Mouse (Mus musculus): ENCODE measurements around the gene Auh. TPM values are rescaled to one million over a fixed set of nuclear protein-coding genes. Genes with fewer than 3 reads are reported as not detected.

Auh gene
- polyA plus RNA-seq, 1 experiment, result 47.8 TPM

DNA sequence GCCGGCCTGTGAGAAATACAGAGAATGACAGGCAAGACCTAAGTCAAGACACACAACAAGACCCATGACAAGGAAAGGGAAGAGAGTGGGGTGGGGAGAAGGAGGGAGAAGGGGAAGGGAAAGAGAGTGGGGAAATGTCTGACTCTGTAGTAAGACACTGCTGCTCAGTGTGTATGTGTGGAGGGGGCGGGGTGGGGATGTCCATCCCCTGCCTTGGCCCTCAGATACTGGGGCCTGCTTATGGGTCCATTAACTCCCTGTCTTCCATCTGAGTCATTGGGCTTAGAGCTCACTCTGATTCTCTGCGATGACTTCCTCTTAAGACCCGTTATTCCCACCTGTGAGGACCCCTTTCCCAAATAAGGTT, 45.5 kb downstream of the Auh start:
- Histone ChIP-seq H3K36me3 (ENCODE audit: control insufficient read depth, insufficient read depth, low read length) (no peaks in the 10 kb centered on the region; the same call in 1 of the 2 replicates), H3K4me1 (replicated peaks; ENCODE audit: control insufficient read depth, insufficient read depth, low read length) (no peaks in the 10 kb centered on the region)

GRCm38 (mm10) chr13:52883084-52883959, 46.2 kb downstream of the Auh start:
- DNase-seq, result no peak
- H3K36me3 ChIP-seq (ENCODE audit: control insufficient read depth, insufficient read depth, low read length), result no peaks in the 10 kb centered on the region; the same call in 1 of the 2 replicates
- no peak for TF ChIP-seq CTCF (IDR thresholded peaks at IDR 0.05; ENCODE audit: borderline replicate concordance, control insufficient read depth, extremely low read depth, insufficient read depth, low read length, poor library complexity)
- TF ChIP-seq POLR2A (IDR thresholded peaks at IDR 0.05; ENCODE audit: control insufficient read depth, extremely low read depth, insufficient read depth, low read length, poor library complexity), result no peak
- 95% methylated on average over 19 of the region's 19 CpGs for WGBS
- H3K27ac ChIP-seq (ENCODE audit: control insufficient read depth, insufficient read depth, low read length), result no peak overlapping the region
- H3K27me3 ChIP-seq (ENCODE audit: control insufficient read depth, insufficient read depth, low read length), result no peaks in the 10 kb centered on the region
- no peaks in the 10 kb centered on the region for H3K4me1 ChIP-seq (replicated peaks; ENCODE audit: control insufficient read depth, insufficient read depth, low read length)
- H3K4me3 ChIP-seq (ENCODE audit: control insufficient read depth, insufficient read depth, low read length), result no peak overlapping the region

More for the DNA sequence above, 45.5 kb downstream of the Auh start:
- DNase-seq, result no peak
- TF ChIP-seq POLR2A (IDR thresholded peaks at IDR 0.05; ENCODE audit: control insufficient read depth, extremely low read depth, insufficient read depth, low read length, poor library complexity), result no peak
- TF ChIP-seq CTCF (IDR thresholded peaks at IDR 0.05; ENCODE audit: borderline replicate concordance, control insufficient read depth, extremely low read depth, insufficient read depth, low read length, poor library complexity), result no peak
- 97% methylated on average over 4 of the region's 4 CpGs for WGBS
- H3K4me3 ChIP-seq (ENCODE audit: control insufficient read depth, insufficient read depth, low read length), result no peak overlapping the region
- no peaks in the 10 kb centered on the region for H3K27me3 ChIP-seq (ENCODE audit: control insufficient read depth, insufficient read depth, low read length)
- H3K27ac ChIP-seq (ENCODE audit: control insufficient read depth, insufficient read depth, low read length), result no peak overlapping the region

DNA sequence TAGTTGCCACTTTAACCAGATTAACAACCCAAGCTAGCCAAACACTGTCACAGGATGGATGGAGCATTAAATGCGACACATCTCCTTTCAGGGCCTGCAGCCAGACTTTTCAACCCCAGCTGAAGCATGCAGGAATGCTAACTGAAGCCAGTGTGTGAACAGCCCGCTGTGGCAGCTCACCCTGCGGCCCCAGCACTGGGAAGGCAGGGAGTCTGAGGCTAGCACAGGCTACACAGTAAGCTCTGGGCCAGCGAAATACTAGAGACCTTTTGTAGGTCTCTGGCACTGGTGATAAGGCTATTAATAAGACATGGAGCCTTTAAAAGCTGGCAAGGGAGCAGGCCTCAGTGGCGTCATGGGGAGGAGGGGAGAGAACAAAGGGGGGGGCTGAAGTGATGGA, 49.1 kb downstream of the Auh start:
- 92% methylated on average over 5 of the region's 5 CpGs for WGBS
- Histone ChIP-seq H3K4me1 (replicated peaks; ENCODE audit: control insufficient read depth, insufficient read depth, low read length) (peaks cover 3% of the 10 kb centered on the region), H3K36me3 (ENCODE audit: control insufficient read depth, insufficient read depth, low read length) (no peaks in the 10 kb centered on the region), H3K27me3 (ENCODE audit: control insufficient read depth, insufficient read depth, low read length) (no peaks in the 10 kb centered on the region), H3K27ac (ENCODE audit: control insufficient read depth, insufficient read depth, low read length) (no peak overlapping the region), H3K4me3 (ENCODE audit: control insufficient read depth, insufficient read depth, low read length) (no peak overlapping the region)
- DNase-seq, result no peak
- TF ChIP-seq POLR2A (IDR thresholded peaks at IDR 0.05; ENCODE audit: control insufficient read depth, extremely low read depth, insufficient read depth, low read length, poor library complexity), result no peak
- TF ChIP-seq CTCF (IDR thresholded peaks at IDR 0.05; ENCODE audit: borderline replicate concordance, control insufficient read depth, extremely low read depth, insufficient read depth, low read length, poor library complexity), result no peak

- Histone ChIP-seq H3K27me3 (ENCODE audit: control insufficient read depth, insufficient read depth, low read length) (no peaks in the 10 kb centered on the region), H3K36me3 (ENCODE audit: control insufficient read depth, insufficient read depth, low read length) (no peaks in the 10 kb centered on the region), H3K4me3 (ENCODE audit: control insufficient read depth, insufficient read depth, low read length) (no peak overlapping the region), H3K4me1 (replicated peaks; ENCODE audit: control insufficient read depth, insufficient read depth, low read length) (peaks cover 5% of the 10 kb centered on the region), H3K27ac (ENCODE audit: control insufficient read depth, insufficient read depth, low read length) (no peak overlapping the region)
- WGBS, result 97% methylated on average over 12 of the region's 12 CpGs
- no peak for DNase-seq
- no peak for TF ChIP-seq CTCF (IDR thresholded peaks at IDR 0.05; ENCODE audit: borderline replicate concordance, control insufficient read depth, extremely low read depth, insufficient read depth, low read length, poor library complexity)
- TF ChIP-seq POLR2A (IDR thresholded peaks at IDR 0.05; ENCODE audit: control insufficient read depth, extremely low read depth, insufficient read depth, low read length, poor library complexity), result no peak
These were observed 49.6 kb downstream of the Auh start for GRCm38 (mm10) chr13:52879918-52880317.

DNA sequence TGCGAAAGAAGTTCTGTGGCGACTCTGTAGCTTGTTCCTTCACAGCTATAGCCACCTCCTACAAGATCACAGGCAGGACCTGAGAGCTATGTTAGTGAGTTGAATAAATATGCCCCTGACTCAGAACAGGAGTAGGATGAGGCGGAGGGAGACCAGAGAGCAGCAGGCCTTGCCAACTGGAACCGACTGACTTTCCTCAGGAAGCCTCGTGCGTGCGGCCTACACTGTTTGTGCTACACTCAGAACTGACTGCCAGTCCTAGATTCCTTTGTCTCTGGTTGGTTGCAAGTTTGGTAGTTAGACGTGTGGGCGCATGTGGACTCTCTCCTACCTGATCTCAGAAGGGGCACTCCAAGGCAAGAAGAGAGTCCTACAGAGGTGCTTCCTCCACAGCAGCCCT, 50.2 kb downstream of the Auh start:
- WGBS, result 92% methylated on average over 9 of the region's 9 CpGs

DNA sequence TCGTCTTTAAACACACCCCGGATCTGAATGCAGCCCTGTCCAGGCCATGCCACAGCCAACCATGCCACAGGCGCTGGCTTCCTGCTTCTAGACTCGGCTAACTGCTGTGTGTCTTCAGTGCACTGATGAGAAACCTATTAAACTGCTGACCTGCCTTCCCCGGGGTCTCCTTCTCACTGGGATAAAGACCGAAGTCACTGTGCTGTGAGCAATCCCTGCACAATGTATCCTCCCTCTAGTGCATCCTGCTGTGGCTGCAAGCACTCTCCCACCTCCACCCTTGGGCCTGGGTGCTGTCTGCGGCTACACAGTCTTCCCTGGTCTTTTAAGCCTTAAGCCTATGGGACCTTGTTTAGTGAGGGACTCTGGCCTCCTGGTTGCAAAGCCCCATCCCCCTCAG, 50.7 kb downstream of the Auh start:
- WGBS, result 97% methylated on average over 7 of the region's 7 CpGs
- no peak for TF ChIP-seq CTCF (IDR thresholded peaks at IDR 0.05; ENCODE audit: borderline replicate concordance, control insufficient read depth, extremely low read depth, insufficient read depth, low read length, poor library complexity)
- no peak for TF ChIP-seq POLR2A (IDR thresholded peaks at IDR 0.05; ENCODE audit: control insufficient read depth, extremely low read depth, insufficient read depth, low read length, poor library complexity)
- no peak for DNase-seq
- Histone ChIP-seq H3K27ac (ENCODE audit: control insufficient read depth, insufficient read depth, low read length) (no peak overlapping the region), H3K4me3 (ENCODE audit: control insufficient read depth, insufficient read depth, low read length) (no peak overlapping the region), H3K27me3 (ENCODE audit: control insufficient read depth, insufficient read depth, low read length) (no peaks in the 10 kb centered on the region), H3K4me1 (replicated peaks; ENCODE audit: control insufficient read depth, insufficient read depth, low read length) (peaks cover 7% of the 10 kb centered on the region), H3K36me3 (ENCODE audit: control insufficient read depth, insufficient read depth, low read length) (no peaks in the 10 kb centered on the region)

More for the DNA sequence above, 50.2 kb downstream of the Auh start:
- H3K4me1 ChIP-seq (replicated peaks; ENCODE audit: control insufficient read depth, insufficient read depth, low read length), result peaks cover 7% of the 10 kb centered on the region
- H3K27me3 ChIP-seq (ENCODE audit: control insufficient read depth, insufficient read depth, low read length), result no peaks in the 10 kb centered on the region
- no peak overlapping the region for H3K4me3 ChIP-seq (ENCODE audit: control insufficient read depth, insufficient read depth, low read length)
- H3K36me3 ChIP-seq (ENCODE audit: control insufficient read depth, insufficient read depth, low read length), result no peaks in the 10 kb centered on the region
- H3K27ac ChIP-seq (ENCODE audit: control insufficient read depth, insufficient read depth, low read length), result no peak overlapping the region
- DNase-seq, result no peak
- TF ChIP-seq POLR2A (IDR thresholded peaks at IDR 0.05; ENCODE audit: control insufficient read depth, extremely low read depth, insufficient read depth, low read length, poor library complexity) (no peak), CTCF (IDR thresholded peaks at IDR 0.05; ENCODE audit: borderline replicate concordance, control insufficient read depth, extremely low read depth, insufficient read depth, low read length, poor library complexity) (no peak)

All from thymus, adult 2 months (tissue).